Comparison of ENCODE assay signal across 16 mouse cellular contexts in genomic region chr12:27537507-27537906, GRCm38 (mm10).
DNase-seq lines count a peak whose midpoint lies in the region; ATAC-seq lines count a peak whose summit lies in the region.
"Had no signal": no experiment of that assay in that cellular context is flagged by ENCODE, and none has a peak within 500 bp of the region (broad histone marks: within the 10 kb centered on the region; RNA-seq: fewer than 3 reads in every experiment).

No protein-coding gene starts in this region.

- no peaks in the 10 kb centered on the region for H3K9me3 ChIP-seq in hindbrain, embryonic 10.5 days
- no peaks in the 10 kb centered on the region for H3K9me3 ChIP-seq in hindbrain, embryonic 11.5 days (ENCODE audit: control insufficient read depth, low read length)
- no peaks in the 10 kb centered on the region for H3K9me3 ChIP-seq in embryonic facial prominence, embryonic 12.5 days
- H3K9me3 ChIP-seq in hindbrain, embryonic 15.5 days, result no peaks in the 10 kb centered on the region
- no peaks in the 10 kb centered on the region for H3K9me3 ChIP-seq in neural tube, embryonic 14.5 days (ENCODE audit: control insufficient read depth, low read length)
- no peaks in the 10 kb centered on the region for H3K9me3 ChIP-seq in intestine, embryonic 15.5 days
- H3K9me3 ChIP-seq: lung, embryonic 15.5 days had no signal

- ATAC-seq in hindbrain, embryonic 11.5 days (ENCODE audit: low FRiP score), result no peak
- ATAC-seq in embryonic facial prominence, embryonic 12.5 days (ENCODE audit: insufficient number of reproducible peaks, insufficient read depth, low FRiP score, low TSS enrichment), result no peak
- ATAC-seq in hindbrain, embryonic 15.5 days (ENCODE audit: low FRiP score, low read depth), result peak; percentile 54; the same call in 1 of the 2 replicates
- ATAC-seq in neural tube, embryonic 14.5 days (ENCODE audit: low read depth), result no peak
- no peak for ATAC-seq in intestine, embryonic 15.5 days
- ATAC-seq: intestine, embryonic 16.5 days had no signal

- H3K27me3 ChIP-seq in hindbrain, embryonic 10.5 days (ENCODE audit: insufficient read depth, poor library complexity, severe bottlenecking), result no peaks in the 10 kb centered on the region
- no peaks in the 10 kb centered on the region for H3K27me3 ChIP-seq in hindbrain, embryonic 11.5 days (ENCODE audit: control insufficient read depth, insufficient read depth, low read length)
- no peaks in the 10 kb centered on the region for H3K27me3 ChIP-seq in embryonic facial prominence, embryonic 12.5 days
- no peaks in the 10 kb centered on the region for H3K27me3 ChIP-seq in hindbrain, embryonic 15.5 days
- no peaks in the 10 kb centered on the region for H3K27me3 ChIP-seq in neural tube, embryonic 14.5 days (ENCODE audit: control insufficient read depth, insufficient read depth, low read length)
- H3K27me3 ChIP-seq in intestine, embryonic 15.5 days (replicated peaks), result no peaks in the 10 kb centered on the region
- H3K27me3 ChIP-seq: forebrain, embryonic 12.5 days; lung, embryonic 15.5 days had no signal

- no peaks in the 10 kb centered on the region for H3K36me3 ChIP-seq in hindbrain, embryonic 10.5 days
- H3K36me3 ChIP-seq in hindbrain, embryonic 11.5 days (ENCODE audit: control insufficient read depth, insufficient read depth, low read length), result no peaks in the 10 kb centered on the region
- no peaks in the 10 kb centered on the region for H3K36me3 ChIP-seq in embryonic facial prominence, embryonic 12.5 days
- H3K36me3 ChIP-seq in hindbrain, embryonic 15.5 days, result no peaks in the 10 kb centered on the region
- H3K36me3 ChIP-seq in neural tube, embryonic 14.5 days (ENCODE audit: control insufficient read depth, insufficient read depth, low read length), result no peaks in the 10 kb centered on the region
- H3K36me3 ChIP-seq in intestine, embryonic 15.5 days, result no peaks in the 10 kb centered on the region
- H3K36me3 ChIP-seq: forebrain, embryonic 12.5 days; lung, embryonic 15.5 days had no signal

- no peak overlapping the region for H3K4me3 ChIP-seq in hindbrain, embryonic 10.5 days
- no peak overlapping the region for H3K4me3 ChIP-seq in hindbrain, embryonic 11.5 days (ENCODE audit: low read depth, low read length)
- H3K4me3 ChIP-seq in embryonic facial prominence, embryonic 12.5 days, result no peak overlapping the region
- H3K4me3 ChIP-seq in hindbrain, embryonic 15.5 days, result no peak overlapping the region
- H3K4me3 ChIP-seq in neural tube, embryonic 14.5 days (ENCODE audit: low read depth, low read length), result no peak overlapping the region
- no peak overlapping the region for H3K4me3 ChIP-seq in intestine, embryonic 15.5 days (replicated peaks)
- H3K4me3 ChIP-seq: forebrain, embryonic 12.5 days; heart, adult 2 months; lung, embryonic 15.5 days had no signal

- no peak overlapping the region for H3K9ac ChIP-seq in hindbrain, embryonic 11.5 days (ENCODE audit: low read depth, low read length)
- H3K9ac ChIP-seq in embryonic facial prominence, embryonic 12.5 days, result no peak overlapping the region
- no peak overlapping the region for H3K9ac ChIP-seq in hindbrain, embryonic 15.5 days
- H3K9ac ChIP-seq in neural tube, embryonic 14.5 days (replicated peaks; ENCODE audit: low read depth, low read length), result no peak overlapping the region
- H3K9ac ChIP-seq in intestine, embryonic 15.5 days, result no peak overlapping the region
- H3K9ac ChIP-seq: forebrain, embryonic 12.5 days; lung, embryonic 15.5 days had no signal

- 90% methylated on average over 3 of the region's 3 CpGs for whole genome bisulfite sequencing in hindbrain, embryonic 10.5 days
- 94% methylated on average over 3 of the region's 3 CpGs for WGBS in hindbrain, embryonic 11.5 days
- 63% methylated on average over 3 of the region's 3 CpGs for WGBS in embryonic facial prominence, embryonic 12.5 days
- WGBS in hindbrain, embryonic 15.5 days, result 59% methylated on average over 3 of the region's 3 CpGs
- 38% methylated on average over 3 of the region's 3 CpGs for WGBS in neural tube, embryonic 14.5 days
- 77% methylated on average over 3 of the region's 3 CpGs for WGBS in intestine, embryonic 15.5 days

- peaks cover 20% of the 10 kb centered on the region for H3K4me1 ChIP-seq in hindbrain, embryonic 10.5 days (replicated peaks)
- no peaks in the 10 kb centered on the region; the same call in 1 of the 2 replicates for H3K4me1 ChIP-seq in hindbrain, embryonic 11.5 days (replicated peaks; ENCODE audit: control insufficient read depth, insufficient read depth, low read length)
- peaks cover 19% of the 10 kb centered on the region for H3K4me1 ChIP-seq in embryonic facial prominence, embryonic 12.5 days
- peaks cover 12% of the 10 kb centered on the region for H3K4me1 ChIP-seq in hindbrain, embryonic 15.5 days (replicated peaks)
- H3K4me1 ChIP-seq in neural tube, embryonic 14.5 days (ENCODE audit: control insufficient read depth, insufficient read depth, low read length), result peaks cover 21% of the 10 kb centered on the region; the same call in 1 of the 2 replicates
- no peaks in the 10 kb centered on the region for H3K4me1 ChIP-seq in intestine, embryonic 15.5 days (replicated peaks)

- no peak overlapping the region for H3K4me2 ChIP-seq in hindbrain, embryonic 11.5 days (replicated peaks; ENCODE audit: low read depth, low read length)
- H3K4me2 ChIP-seq in embryonic facial prominence, embryonic 12.5 days (replicated peaks), result peak overlapping the region; percentile 35; the same call in 1 of the 2 replicates
- peak overlapping the region; percentile 26; the same call in 1 of the 2 replicates for H3K4me2 ChIP-seq in hindbrain, embryonic 15.5 days
- peak overlapping the region; percentile 26; the same call in 1 of the 2 replicates for H3K4me2 ChIP-seq in neural tube, embryonic 14.5 days (ENCODE audit: low read depth, low read length)
- no peak overlapping the region for H3K4me2 ChIP-seq in intestine, embryonic 15.5 days (replicated peaks)
- H3K4me2 ChIP-seq: forebrain, embryonic 12.5 days had no signal

- DNase-seq in hindbrain, embryonic 10.5 days (ENCODE audit: low spot score), result no peak
- DNase-seq in hindbrain, embryonic 11.5 days (ENCODE audit: low spot score), result no peak
- no peak for DNase-seq in right cerebral cortex, postnatal 25 days
- DNase-seq: adrenal gland, postnatal 25 days; heart, adult 2 months; kidney, postnatal 4 days; layer of hippocampus, postnatal 36 days; spleen, adult 18-20 months; thymus, postnatal 4 days had no signal

- peak overlapping the region; percentile 0; the same call in 1 of the 2 replicates for H3K27ac ChIP-seq in hindbrain, embryonic 10.5 days
- no peak overlapping the region for H3K27ac ChIP-seq in hindbrain, embryonic 11.5 days (ENCODE audit: low read depth, low read length)
- H3K27ac ChIP-seq in embryonic facial prominence, embryonic 12.5 days, result no peak overlapping the region
- H3K27ac ChIP-seq in hindbrain, embryonic 15.5 days (replicated peaks), result peak overlapping the region; percentile 53; the same call in 1 of the 2 replicates
- H3K27ac ChIP-seq in neural tube, embryonic 14.5 days (ENCODE audit: low read depth, low read length), result no peak overlapping the region
- no peak overlapping the region for H3K27ac ChIP-seq in intestine, embryonic 15.5 days
- H3K27ac ChIP-seq: forebrain, embryonic 12.5 days; heart, adult 2 months; lung, embryonic 15.5 days had no signal

Comparison
In these comparisons a context has a peak if more than half of its experiments do, and no peak if none do; other contexts are left out.
1. H3K27ac ChIP-seq: peak in hindbrain, embryonic 10.5 days (single experiment) and hindbrain, embryonic 15.5 days (single experiment); none in hindbrain, embryonic 11.5 days (single experiment), embryonic facial prominence, embryonic 12.5 days (single experiment), neural tube, embryonic 14.5 days (single experiment) and intestine, embryonic 15.5 days (single experiment).
2. H3K4me2 ChIP-seq: peak in embryonic facial prominence, embryonic 12.5 days (single experiment), hindbrain, embryonic 15.5 days (single experiment) and neural tube, embryonic 14.5 days (single experiment); none in hindbrain, embryonic 11.5 days (single experiment) and intestine, embryonic 15.5 days (single experiment).